Mouse (Mus musculus) gastrocnemius, postnatal 36 days (tissue): ENCODE data around the gene Man2b2. TPM values are rescaled to one million over a fixed set of nuclear protein-coding genes. Genes with fewer than 3 reads are reported as not detected.
"Not testable (repeated sequence)": the region's sequence is repeated elsewhere in the genome, so short reads cannot be mapped to it uniquely, and the experiment has no call there.

Experiments
- DNase-seq, 2 experiments: peaks; one replicate each; pipeline ENCODE4 v3.0.0; 2022
- intact Hi-C: fragments of 180-260 bp; cut with DNase I; formaldehyde crosslinking; loops from one replicate; pipeline ENCODE4 v1.15.1; 2025
- total RNA-seq, 2 experiments: library from RNA; stranded (reverse); gene quantifications; 2 replicates each; pipeline ENCODE4 v1.2.3; 2021

Man2b2 gene
- total RNA-seq, 2 experiments from 2014 or later: 3.6 to 4.1 TPM

DNA sequence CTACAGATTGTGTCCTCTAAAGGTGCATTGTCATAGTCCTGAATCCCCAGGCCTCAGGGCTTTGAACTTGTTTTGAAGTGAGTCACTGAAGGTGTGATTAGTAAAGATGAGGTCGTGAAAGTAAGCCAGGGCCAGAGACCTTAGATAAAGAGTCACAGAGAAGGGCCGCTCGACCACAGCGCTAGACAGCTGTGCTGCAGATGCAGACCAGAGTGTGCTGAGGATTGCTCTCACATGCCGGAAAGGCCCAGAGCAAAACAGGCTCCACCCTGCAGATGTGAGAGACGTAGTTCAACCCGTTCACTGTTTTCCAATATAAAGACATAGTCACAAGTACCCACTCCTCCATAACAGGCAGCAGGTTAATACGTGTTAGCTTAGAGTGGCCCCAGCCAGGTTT, 9.1 kb upstream of the Man2b2 start:
- intact Hi-C loops: loop anchor here (10.0 kb wide), 1 partner anchor 165 kb away; no protein-coding TSS in a partner anchor
- no peak for DNase-seq

DNA sequence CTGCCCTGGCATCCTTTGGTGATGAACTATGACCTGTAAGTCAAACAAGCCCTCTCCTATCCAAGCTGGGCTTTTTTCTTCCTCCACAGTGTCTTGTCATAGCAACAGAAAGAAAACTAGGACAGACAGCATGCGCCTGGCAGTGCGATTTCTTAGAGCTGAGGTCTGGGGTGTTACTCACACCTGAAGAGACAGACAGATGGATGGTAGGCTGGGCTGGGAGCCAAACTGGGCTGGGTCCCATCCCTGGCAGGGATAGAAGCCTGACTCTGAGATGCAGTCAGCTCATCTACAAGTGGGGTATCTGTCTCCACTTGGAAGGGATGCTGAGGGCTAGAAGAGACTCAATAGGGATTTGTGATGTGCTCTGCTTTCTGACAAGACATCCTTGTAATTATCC, 8.6 kb upstream of the Man2b2 start:
- intact Hi-C loops: loop anchor here (10.0 kb wide), 1 partner anchor 166 kb away; no protein-coding TSS in a partner anchor
- no peak for DNase-seq

DNA sequence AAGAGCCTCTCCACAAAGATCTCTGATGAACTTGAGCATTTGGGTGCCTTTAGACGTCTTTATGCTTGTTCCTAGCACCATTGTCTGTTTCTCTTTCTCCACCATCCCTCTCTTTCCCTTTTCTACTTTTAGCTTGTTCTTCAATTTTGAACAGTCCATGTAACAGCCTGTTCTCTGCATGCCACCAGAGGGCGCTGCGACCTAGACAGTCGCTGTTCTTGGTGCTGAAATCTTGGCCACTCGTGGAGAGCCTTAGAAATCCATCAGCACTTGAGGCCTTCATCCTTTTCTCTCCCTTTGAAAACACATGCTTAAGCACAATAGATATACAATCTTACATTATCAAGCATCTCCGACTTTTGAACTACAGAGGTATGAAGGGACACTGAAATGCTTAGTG, 5.5 kb upstream of the Man2b2 start:
- peak in 1 of 2 experiments; percentile 38 for DNase-seq

DNA sequence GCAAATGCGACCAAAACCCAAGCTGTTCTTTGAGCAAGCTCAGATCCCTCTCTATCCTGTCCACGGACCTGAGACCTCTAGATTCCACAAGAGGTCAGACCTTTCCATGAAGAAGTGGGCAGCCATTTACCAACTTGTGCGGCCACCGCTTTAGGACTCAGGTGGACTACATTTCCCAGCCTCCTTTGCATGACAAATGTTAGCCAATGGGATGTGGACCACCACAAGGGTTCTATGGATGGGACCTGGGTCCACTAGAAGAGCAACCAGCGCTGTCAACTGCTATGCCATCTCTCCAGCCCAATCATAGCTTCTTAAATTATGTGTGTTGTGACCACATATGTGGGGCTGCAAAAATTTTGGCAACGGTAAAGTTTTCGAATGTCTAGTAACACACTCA, 819 bp upstream of the Man2b2 start:
- DNase-seq: no peak
- intact Hi-C loops: loop anchor here (2.0 to 10.0 kb wide), 2 partner anchors 20 to 174 kb away; no protein-coding TSS in a partner anchor

More for the DNA sequence above, 5.5 kb upstream of the Man2b2 start:
- intact Hi-C loops: loop anchor here (2.0 to 10.0 kb wide), 2 partner anchors 85 to 169 kb away; no protein-coding TSS in a partner anchor

DNA sequence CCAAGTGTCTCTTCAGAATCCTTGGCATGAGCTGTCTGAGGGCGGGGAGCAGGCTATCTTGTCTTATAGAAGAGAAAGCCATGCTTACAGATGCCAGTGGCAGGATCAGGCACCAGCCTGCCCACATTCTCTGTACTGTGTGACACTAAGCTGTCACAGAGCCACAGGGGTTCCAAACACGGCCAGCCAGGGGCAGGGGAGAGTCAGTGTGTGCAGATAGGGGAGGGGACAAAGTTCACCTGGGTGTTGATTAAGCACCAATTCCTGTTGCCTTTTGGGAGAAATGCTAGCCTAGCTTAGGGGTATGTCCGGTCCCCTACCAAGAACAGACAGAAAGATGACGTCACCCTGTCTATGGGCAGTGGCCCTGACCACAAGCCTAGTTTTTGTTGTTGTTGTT, 1.4 kb downstream of the Man2b2 start:
- DNase-seq: no peak
- intact Hi-C loops: no loop called here

DNA sequence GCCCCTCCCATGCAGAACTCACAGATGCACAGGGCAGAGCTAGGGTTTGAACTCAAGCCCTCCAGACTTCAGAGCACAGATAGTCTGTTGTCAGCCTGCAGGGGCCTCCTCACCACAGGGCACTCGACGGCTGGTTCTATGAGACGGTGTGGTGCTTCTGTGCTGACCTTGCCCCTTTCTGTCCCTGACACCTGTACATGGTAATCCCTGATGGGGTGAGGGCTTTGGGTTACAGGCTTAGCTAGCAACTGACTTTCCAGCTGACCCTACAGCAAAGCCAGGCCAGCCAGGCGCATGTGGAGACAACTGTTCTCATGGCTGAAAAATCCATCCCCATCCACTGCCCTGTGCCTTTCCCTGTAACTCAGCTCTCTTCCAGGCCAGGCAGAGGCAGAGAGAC, 7.5 kb downstream of the Man2b2 start:
- intact Hi-C loops: no loop called here
- no peak for DNase-seq

DNA sequence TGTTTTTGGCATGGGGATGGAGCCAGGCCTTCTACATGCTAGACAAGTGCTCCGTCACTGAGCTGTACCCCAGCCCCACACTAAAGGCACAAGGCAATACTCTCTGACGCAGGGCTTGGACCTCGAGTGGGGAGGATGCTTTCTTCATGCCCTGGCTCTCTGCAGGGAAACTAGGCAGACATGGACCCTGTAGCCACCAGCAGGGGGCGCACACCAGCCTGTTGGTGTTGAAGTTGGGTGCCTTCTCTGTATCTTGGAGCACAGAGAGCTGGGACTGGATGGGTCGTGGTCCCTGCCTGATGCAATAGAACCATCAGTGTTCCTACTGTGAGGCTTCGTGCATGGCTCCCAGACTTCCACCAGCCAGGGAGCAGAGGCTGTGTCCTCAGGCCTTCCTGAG, 10.3 kb downstream of the Man2b2 start:
- DNase-seq: no peak
- intact Hi-C loops: no loop called here

DNA sequence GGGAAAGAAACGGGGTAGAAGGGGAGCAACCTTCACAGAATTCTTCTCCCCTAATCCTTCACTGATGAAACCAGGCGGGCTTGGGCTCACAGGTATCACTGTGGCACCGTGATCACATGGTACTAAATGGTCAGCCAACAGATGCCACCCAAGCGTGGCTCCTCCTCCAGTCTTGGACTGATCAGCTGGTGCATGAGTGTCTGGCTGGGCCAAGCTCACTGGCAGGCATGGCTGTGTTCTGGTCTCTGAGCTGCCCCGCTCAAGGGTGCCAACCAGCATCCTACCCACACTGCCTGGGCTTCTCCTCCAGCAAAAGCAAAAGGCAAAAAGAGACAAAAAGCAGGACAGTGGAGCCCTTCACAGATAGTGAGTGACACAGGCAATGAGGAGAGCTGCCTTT, 10.7 kb downstream of the Man2b2 start:
- intact Hi-C loops: no loop called here

DNA sequence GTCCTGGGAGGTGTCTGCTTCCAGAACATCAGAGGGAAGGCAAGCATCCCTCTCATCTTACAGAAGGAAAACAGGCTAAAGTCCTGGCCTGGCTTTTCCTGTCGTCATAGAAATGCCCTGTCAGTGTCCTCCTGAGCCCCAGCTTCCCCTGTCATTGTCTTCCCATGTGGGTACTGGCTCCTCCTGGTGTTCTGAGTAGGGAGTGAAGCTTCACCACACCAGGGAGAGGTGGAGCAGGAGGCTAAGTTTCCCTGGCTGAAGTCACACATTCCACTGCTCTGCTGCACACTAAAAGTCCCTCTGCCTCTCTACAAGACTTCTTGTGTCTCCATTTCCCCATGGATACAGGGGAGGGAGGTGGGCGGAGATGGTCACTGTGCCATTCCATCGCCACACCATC, 12.7 kb downstream of the Man2b2 start:
- intact Hi-C loops: no loop called here

More for the DNA sequence above, 10.7 kb downstream of the Man2b2 start:
- no peak for DNase-seq

DNA sequence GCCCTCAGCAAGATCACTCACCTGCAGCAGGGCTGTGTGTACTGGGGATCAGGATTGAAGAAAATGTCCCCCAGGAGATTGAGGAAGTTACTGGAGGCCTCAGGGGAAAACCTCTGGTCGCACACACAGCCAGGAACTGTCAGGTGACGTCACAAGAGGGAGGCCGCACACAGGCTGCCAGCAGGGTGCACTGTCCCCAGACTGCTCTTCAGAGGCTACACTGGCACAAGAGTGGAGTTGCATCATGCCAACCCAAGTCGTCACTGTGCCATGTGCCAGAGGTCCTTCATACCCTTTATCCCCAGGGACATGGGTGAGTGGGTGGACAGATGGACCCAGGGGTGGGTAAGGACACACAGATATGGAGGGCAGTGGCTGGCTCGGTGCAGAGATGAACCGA, 15.9 kb downstream of the Man2b2 start:
- intact Hi-C loops: no loop called here
- DNase-seq: no peak

More for the DNA sequence above, 12.7 kb downstream of the Man2b2 start:
- DNase-seq: no peak

DNA sequence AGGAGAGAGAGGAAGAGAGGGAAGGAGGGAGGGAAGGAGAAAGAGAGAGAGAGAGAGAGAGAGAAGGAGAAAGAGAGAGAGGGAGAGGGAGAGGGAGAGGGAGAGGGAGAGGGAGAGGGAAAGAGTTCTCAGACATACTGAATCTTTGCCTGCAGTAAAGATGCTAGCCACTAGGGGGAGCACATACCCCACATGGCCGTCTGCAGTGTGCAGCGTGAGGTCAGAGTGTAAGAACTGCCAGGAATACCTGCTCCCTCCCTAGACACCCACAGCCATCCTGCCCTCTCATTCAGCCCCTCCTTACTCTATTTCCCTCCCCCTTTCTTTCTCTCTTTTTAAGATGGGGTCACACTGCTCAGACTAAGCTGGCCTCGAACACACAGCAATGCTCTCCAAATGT, 19.0 kb downstream of the Man2b2 start:
- no peak for DNase-seq

DNA sequence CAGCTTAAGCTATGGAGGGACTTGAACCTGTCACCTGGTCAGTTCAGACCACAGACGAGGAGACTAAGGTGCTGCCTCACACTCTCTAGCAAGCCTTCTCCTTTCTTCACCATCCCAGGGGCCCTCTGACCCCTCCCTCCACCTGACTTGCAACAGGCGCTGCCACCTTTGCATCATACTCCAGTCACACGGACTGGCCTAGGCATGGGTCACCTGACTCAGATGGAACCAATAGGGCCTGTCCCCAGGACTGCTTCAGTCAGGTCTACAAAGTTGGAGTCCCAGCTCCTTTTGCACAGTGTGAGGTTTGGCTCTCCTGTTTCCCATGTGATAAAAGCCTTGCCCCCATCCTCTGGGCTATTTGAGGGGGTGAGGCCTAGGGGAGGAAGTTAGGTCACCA, 19.8 kb downstream of the Man2b2 start:
- intact Hi-C loops: loop anchor here (2.0 kb wide), 1 partner anchor 20 kb away; the partner anchor contains the start of gene Man2b2
- no peak for DNase-seq

More for the DNA sequence above, 19.0 kb downstream of the Man2b2 start:
- intact Hi-C loops: loop anchor here (2.0 kb wide), 1 partner anchor 19 kb away; the partner anchor contains the start of gene Man2b2

DNA sequence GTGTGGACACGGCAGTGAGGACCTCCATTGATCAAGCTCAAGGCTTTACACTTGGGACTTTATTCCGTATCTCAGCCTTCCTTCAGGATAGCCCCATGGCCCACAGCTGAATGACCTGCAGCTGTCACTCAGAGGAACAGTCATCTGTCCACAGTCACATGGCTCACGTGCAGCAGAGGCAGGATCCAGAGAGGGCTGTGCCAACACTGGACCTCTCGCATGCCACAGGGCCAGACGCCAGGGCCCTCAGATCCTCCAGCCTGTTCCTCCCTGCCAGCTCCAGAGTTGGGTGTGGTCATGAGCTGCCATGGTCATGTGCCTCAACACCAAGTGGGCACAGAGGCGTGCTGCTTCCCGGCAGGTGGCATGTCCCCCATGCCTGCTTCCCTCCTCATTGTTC, 21.3 kb downstream of the Man2b2 start:
- intact Hi-C loops: no loop called here
- no peak for DNase-seq

DNA sequence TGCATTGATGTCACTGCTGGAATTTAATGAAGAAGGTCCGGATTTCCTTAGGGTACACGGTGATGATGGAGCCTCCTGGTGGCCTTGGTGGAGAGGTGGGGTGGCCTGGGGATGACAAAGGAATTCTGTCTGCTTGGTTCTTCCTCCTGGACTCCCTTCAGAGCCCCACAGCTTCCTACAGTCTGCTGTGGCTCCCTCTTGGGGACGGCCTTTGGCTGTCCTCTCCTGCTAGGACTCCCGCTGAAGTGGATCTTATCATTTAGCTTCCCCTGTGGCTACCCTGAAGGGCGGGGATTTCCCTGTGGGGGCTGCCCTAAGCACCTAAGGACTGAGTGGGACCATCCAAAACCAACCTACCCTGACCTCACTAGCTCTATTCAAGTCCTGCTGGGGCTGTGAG, 23.3 kb downstream of the Man2b2 start:
- intact Hi-C loops: no loop called here
- no peak for DNase-seq

DNA sequence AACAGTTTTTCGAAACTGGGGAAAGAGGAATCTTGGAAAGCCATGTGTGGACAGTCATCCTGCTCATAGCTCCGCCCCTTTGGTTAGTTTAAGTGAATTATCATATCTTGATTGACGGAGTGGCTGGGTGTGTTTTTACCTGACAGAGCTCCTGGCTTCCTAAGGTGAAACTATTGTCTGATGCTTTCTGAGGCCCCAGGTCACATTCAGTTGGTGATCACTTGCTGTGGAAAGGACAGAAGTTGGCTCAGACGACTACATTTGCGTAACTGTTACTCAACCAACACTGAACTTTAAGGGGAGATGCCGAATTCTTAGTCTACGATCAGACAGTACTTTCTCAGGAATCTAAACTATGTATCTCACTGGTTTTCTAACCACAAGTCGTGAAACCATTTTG, 33.2 kb downstream of the Man2b2 start:
- DNase-seq: no peak
- intact Hi-C loops: no loop called here

DNA sequence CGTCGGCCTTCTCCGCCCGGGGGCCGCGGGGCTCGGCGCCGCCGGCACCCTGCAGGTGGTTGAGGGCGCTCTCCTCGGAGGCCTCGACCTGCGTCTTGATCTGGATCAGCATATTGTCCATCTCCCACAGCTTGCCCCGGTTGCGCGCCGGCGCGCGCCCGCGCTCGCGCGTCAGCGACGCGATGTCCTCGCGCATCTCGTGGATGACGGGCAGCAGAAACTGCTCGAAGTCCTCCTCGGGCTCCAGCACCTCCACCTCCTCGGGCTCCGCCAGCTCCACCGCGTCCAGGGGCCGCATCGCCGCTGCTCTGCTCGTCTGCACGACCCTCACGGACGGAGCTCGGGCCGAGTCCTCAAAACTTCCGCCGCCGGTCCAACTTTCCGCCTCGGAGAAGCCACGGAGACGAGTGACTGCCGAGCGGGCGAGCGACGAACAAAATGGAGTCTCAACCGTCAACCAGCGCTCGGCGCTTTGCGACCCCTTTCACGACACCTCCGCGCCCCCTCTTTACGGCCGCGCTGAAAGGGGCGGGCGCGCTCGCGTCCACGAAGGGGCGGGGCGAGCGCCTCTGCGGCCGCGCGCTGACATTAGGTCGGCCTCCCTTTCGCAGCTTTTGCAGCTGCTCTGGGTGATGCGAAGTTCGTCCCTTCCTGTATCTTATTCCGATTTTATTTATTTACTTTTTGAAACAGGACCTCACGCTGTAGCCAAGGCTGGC, 34.0 kb downstream of the Man2b2 start, which contains the start of gene Mrfap1:
Gene Mrfap1 (minus strand): TSS at position 477 of the 719 bp plus-strand sequence.
- DNase-seq: peak; percentile 90 to 91
- intact Hi-C loops: not testable (repeated sequence)

DNA sequence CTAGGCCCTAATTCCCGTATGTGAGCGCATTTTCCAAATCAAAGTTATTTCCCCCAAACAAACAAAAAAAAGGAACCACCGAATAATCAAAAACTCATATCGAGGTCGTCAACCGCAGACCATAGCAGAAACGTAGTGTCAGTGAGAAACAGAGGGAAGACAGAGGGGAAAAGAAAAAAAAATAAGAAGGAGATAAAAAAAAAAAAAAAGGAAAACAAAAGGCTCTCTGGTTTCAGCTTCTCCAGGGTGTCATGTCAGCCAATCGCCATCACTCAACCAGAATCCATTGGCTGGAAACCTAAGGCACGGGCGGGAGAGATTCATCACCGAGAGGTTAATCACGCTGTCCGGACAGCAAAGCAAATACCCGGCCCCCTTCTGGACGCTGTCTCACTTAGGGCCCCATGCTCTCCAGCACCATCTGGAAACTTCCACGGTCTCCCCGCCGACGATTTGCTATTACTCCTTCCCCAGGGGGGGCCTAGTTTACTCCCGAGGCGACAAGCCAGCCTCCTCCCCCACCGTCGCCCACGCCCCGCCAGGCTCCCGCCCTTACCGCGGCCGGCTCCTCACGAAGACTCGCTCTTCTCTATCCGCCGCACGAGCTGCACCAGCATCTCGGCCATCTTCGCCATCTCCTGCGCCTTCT, 34.7 kb downstream of the Man2b2 start:
- intact Hi-C loops: not testable (repeated sequence)
- DNase-seq: peak; percentile 52 to 53

DNA sequence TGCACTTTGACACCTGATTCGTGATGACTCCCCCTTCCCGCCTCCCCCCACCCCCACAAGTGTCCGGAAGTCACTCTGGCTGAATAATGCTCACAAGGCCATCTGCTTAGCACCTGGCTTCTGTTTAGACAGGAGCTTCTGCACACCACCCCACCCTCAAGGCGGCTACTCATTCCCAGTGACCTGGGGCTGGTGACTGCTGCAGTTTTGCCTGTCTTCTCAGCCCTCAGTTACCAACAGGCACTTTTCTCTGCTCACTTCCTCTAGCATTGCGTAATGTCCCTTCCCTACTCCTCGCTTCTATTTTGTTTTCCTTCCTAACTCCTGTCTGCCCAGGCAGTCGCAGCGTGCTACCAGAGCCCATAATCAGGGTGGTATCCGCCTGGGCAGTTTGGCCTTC, 38.6 kb downstream of the Man2b2 start:
- intact Hi-C loops: no loop called here
- DNase-seq: no peak

DNA sequence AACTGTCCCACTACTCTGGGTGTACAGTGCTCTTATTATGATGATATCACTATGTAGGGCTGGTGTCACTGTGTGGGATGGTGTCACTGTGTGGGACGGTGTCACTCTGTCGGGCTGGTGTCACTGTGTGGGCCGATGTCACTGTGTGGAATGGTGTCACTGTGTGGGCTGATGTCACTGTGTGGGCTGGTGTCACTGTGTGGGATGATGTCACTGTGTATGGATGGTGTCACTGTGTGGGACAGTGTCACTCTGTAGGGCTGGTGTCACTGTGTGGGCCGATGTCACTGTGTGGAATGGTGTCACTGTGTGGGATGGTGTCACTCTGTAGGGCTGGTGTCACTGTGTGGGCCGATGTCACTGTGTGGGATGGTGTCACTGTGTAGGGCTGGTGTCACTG, 44.4 kb downstream of the Man2b2 start:
- DNase-seq: no peak
- intact Hi-C loops: no loop called here

DNA sequence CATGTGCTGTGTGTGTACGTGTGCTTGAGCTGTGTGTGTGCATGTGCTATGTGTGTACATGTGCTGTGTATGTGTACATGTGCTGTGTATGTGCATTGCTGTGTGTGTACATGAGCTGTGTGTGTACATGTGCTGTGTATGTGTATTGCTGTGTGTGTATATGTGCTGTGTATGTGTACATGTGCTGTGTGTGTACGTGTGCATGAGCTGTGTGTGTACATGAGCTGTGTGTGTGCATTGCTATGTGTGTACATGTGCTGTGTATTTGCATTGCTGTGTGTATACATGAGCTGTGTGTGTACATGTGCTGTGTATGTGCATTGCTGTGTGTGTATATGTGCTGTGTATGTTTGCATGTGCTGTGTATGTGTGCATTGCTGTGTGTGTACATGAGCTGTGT, 50.9 kb downstream of the Man2b2 start:
- no peak for DNase-seq
- intact Hi-C loops: no loop called here

DNA sequence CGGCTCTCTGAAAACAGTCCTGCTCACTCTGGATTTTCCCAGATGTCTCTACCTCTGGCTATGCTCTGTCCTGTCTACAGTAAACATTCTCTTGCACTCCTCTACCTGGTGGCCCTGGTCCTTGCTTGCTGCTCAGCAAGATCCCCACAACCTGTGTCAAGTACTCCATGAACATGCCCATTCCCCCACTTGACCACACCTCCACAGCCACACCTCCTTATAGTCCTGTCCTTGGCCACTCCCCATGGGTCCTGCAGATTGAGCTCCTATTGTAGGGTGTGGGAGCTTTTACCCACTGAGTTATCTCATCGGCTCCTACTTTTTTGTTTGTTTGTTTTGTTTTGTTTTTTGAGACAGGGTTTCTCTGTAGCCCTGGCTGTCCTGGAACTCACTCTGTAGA, 51.6 kb downstream of the Man2b2 start:
- intact Hi-C loops: no loop called here
- DNase-seq: no peak

DNA sequence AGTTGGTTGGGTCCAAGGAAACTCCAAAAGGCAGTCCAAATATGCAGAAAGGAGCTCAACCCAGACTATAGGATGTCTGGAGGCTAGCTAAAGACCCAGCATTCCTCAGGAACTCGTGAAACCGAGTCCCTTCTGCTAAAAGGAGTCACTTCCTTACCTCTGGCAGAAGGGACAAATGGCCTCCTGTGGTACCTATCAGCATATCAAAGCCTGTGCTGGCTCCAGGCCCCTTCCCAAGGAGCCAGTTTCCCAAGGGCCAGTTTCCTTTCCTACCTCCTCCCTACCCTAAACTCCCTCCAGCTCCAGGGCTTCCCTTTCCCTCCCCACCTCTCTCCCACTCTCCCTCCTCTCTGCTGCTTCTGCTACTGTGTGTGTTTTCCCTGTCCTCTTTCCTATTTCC, 53.3 kb downstream of the Man2b2 start:
- intact Hi-C loops: no loop called here
- no peak for DNase-seq
